Mouse (Mus musculus) CH12.LX (cell line): ENCODE data around the gene Ubash3b.

Experiments
- CTCF ChIP-seq, 2 experiments: IDR thresholded peaks in 1 of 2; conservative IDR thresholded peaks in 1 of 2; 2 replicates each; pipeline ENCODE4 v1.5.1; 2011 to 2012; ENCODE audit warnings: low read depth in 2 of 2, low read length in 2 of 2, improper control_type of control experiment in 1 of 2, inconsistent platforms in 1 of 2, mild to moderate bottlenecking in 1 of 2, moderate library complexity in 1 of 2
- NRF1 ChIP-seq: IDR thresholded peaks from 2 replicates; pipeline ENCODE4 v1.6.1; 2014; ENCODE audit warnings: low read depth, mild to moderate bottlenecking, inconsistent platforms, low read length, improper control_type of control experiment, moderate library complexity

- TF ChIP-seq CTCF (conservative IDR thresholded peaks at IDR 0.05 in 1 of 2, IDR thresholded peaks at IDR 0.05 in 1 of 2; ENCODE audit: low read depth in 2 of 2, low read length in 2 of 2) (no peak), NRF1 (no peak)
Measured at GRCm38 (mm10) chr9:41048216-41048615, 113.3 kb downstream of the Ubash3b start.
